Mouse (Mus musculus) E14TG2a.4 (cell line): ENCODE measurements at regions not wholly inside any gene's neighbourhood (a gene's known extent, or its start where the extent isn't known, plus 50 kb on each side); places are given as distances from the start of the nearest gene placed in this dataset.

Source experiments
- H3K27me3 ChIP-seq: 2 replicates; pipeline ENCODE4 v1.6.1; 2014; ENCODE audit warnings: low read length, control low read depth; ENCODE audit not compliant: insufficient read depth
- H3K36me3 ChIP-seq: 2 replicates; pipeline ENCODE4 v1.6.1; 2014; ENCODE audit warnings: low read length, control low read depth; ENCODE audit not compliant: insufficient read depth
- H3K4me1 ChIP-seq: replicated peaks from 2 replicates; pipeline ENCODE4 v1.6.1; 2014; ENCODE audit warnings: low read depth, low read length, control low read depth
- H3K4me3 ChIP-seq: replicated peaks from 2 replicates; pipeline ENCODE4 v1.5.1; 2014; ENCODE audit warnings: mild to moderate bottlenecking, low read length
- H3K9me3 ChIP-seq: 2 replicates; pipeline ENCODE4 v1.6.1; 2014; ENCODE audit warnings: low read length, control low read depth
- CTCF ChIP-seq: conservative IDR thresholded peaks from 2 replicates; pipeline ENCODE4 v1.5.1; 2014; ENCODE audit warnings: low read length
- NANOG ChIP-seq: IDR thresholded peaks from 2 replicates; pipeline ENCODE4 v1.6.1; 2014; ENCODE audit warnings: borderline replicate concordance, low read length, mixed read lengths
- POU5F1 ChIP-seq: IDR thresholded peaks from 2 replicates; pipeline ENCODE4 v1.6.1; 2014; ENCODE audit warnings: low read length, borderline replicate concordance

- H3K4me1 ChIP-seq, result peaks cover 29% of the 10 kb centered on the region
- H3K27me3 ChIP-seq, result peaks cover 36% of the 10 kb centered on the region
- H3K9me3 ChIP-seq, result no peaks in the 10 kb centered on the region
- no peaks in the 10 kb centered on the region for H3K36me3 ChIP-seq
- no peak overlapping the region for H3K4me3 ChIP-seq
- TF ChIP-seq POU5F1 (no peak), CTCF (no peak), NANOG (no peak)
Measured at GRCm38 (mm10) chr4:125917210-125917609, 107.1 kb upstream of the Csf3r start.

GRCm38 (mm10) chr4:125921550-125922316, 102.6 kb upstream of the Csf3r start:
- no peak for TF ChIP-seq POU5F1
- TF ChIP-seq NANOG, result no peak
- peak; percentile 70 for TF ChIP-seq CTCF
- H3K9me3 ChIP-seq, result no peaks in the 10 kb centered on the region
- H3K4me1 ChIP-seq, result peaks cover 34% of the 10 kb centered on the region
- H3K36me3 ChIP-seq, result no peaks in the 10 kb centered on the region
- peak overlapping the region; percentile 56 for H3K4me3 ChIP-seq
- H3K27me3 ChIP-seq, result peaks cover 43% of the 10 kb centered on the region

GRCm38 (mm10) chr4:125922317-125922878, 102.0 kb upstream of the Csf3r start:
- H3K27me3 ChIP-seq, result peaks cover 43% of the 10 kb centered on the region
- H3K4me1 ChIP-seq, result peaks cover 34% of the 10 kb centered on the region
- no peaks in the 10 kb centered on the region for H3K36me3 ChIP-seq
- peak overlapping the region; percentile 56 for H3K4me3 ChIP-seq
- H3K9me3 ChIP-seq, result no peaks in the 10 kb centered on the region
- no peak for TF ChIP-seq POU5F1
- TF ChIP-seq CTCF, result no peak
- no peak for TF ChIP-seq NANOG

- H3K27me3 ChIP-seq, result peaks cover 47% of the 10 kb centered on the region
- TF ChIP-seq POU5F1, result no peak
- TF ChIP-seq NANOG, result no peak
- no peak for TF ChIP-seq CTCF
- H3K9me3 ChIP-seq, result no peaks in the 10 kb centered on the region
- H3K36me3 ChIP-seq, result no peaks in the 10 kb centered on the region
- peaks cover 34% of the 10 kb centered on the region for H3K4me1 ChIP-seq
- H3K4me3 ChIP-seq, result no peak overlapping the region
Measured at GRCm38 (mm10) chr4:125923225-125923624, 101.1 kb upstream of the Csf3r start.

DNA sequence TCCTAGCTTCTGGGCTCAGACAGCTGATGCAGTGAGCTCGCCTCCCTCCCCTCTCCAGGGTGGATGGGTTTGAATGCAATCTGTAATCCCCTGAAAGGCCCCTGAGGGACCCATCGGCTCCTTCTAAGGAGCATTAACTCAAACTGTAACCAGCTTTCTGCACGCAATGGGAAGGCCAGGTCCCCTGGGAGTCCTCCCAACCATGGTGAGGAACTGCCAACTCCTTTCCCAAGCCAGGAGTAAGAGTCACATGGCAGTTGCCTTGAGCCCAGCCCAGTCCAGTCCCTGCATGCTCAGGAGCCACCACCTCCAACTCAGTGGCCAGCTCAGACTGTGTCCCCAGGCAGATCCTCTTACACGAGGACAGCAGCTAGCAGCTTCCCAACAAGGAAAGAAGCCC, 96.2 kb upstream of the Csf3r start:
- Histone ChIP-seq H3K9me3 (no peaks in the 10 kb centered on the region), H3K27me3 (peaks cover 61% of the 10 kb centered on the region), H3K36me3 (no peaks in the 10 kb centered on the region), H3K4me3 (no peak overlapping the region), H3K4me1 (peaks cover 55% of the 10 kb centered on the region)
- no peak for TF ChIP-seq POU5F1

DNA sequence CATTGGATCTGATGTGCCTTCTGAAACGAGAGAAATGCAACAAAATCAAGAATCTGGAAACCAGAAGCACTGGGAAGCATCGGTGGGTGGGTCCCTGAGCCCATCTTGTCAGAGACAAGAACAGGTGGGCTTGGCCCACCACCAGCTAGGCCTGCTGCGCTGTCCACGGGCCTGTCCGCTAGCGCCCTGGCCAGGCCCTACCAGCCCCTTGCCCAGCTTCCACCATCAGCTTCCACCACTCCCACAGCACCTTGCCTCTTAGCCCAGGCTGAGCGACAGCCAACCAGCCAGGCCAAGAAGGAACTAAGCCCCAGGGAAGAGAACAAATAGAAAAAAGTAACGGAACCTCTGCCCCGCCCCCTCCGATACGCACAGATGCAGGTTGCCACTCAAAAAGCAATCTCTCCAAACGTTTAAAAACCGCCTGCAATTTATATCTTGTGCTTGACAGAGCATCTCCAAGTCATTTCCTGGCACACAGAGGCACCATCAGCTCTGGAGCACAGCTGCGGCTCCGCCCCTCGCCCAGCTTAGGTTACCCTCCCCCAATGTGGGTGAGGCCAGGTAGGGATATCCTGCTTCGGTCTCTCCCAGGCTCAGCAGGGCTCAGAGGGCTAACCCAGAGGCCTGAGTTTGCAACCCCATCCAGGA, 95.1 kb upstream of the Csf3r start:
- peak overlapping the region; percentile 54 for H3K4me3 ChIP-seq
- no peaks in the 10 kb centered on the region for H3K9me3 ChIP-seq
- H3K4me1 ChIP-seq, result peaks cover 58% of the 10 kb centered on the region
- peaks cover 59% of the 10 kb centered on the region for H3K27me3 ChIP-seq
- no peak for TF ChIP-seq POU5F1
- TF ChIP-seq NANOG, result no peak
- TF ChIP-seq CTCF, result no peak
- H3K36me3 ChIP-seq, result no peaks in the 10 kb centered on the region

DNA sequence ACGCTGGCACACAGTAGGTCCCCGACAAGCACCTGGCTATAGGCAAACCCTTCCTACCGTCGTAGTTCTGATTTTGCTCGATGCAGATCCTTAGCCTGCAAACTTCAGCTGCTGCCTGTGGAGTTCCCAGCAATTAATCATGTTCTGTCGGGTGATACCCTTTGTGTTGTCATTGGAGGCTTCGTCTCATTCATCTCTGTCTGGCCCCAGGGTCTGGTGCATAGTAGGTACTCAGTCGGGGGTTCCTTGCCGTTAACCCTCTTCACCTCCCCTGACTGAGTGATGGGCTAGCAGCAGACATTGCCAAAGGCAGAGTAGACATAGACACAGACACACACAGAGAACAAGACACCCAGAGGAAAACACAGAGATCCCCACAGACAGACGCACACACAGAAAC, 93.6 kb upstream of the Csf3r start:
- no peak for TF ChIP-seq NANOG
- no peak for TF ChIP-seq CTCF
- TF ChIP-seq POU5F1, result no peak
- Histone ChIP-seq H3K4me1 (peaks cover 61% of the 10 kb centered on the region), H3K27me3 (peaks cover 54% of the 10 kb centered on the region), H3K9me3 (no peaks in the 10 kb centered on the region), H3K4me3 (no peak overlapping the region), H3K36me3 (no peaks in the 10 kb centered on the region)

DNA sequence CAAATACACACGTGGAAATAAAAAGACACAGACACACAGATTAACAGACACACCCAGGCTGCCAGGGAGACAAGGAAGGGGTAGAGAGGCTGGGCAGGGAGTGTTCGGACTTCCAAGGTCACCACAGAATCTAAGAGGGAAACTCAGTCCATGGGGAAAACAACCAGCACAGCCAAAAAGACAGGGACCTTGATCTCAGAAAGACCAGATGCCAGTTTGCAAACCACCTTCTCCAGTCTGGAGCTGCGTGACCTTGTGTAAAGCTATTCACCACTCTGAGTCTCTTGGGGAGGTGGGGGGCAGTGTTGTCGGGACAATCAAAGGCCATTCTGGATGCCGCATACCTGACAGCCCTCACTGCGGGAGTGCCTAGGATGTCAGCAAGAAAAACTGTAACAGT, 93.0 kb upstream of the Csf3r start:
- H3K4me3 ChIP-seq, result no peak overlapping the region
- TF ChIP-seq POU5F1, result no peak
- no peak for TF ChIP-seq NANOG
- TF ChIP-seq CTCF, result no peak
- H3K9me3 ChIP-seq, result no peaks in the 10 kb centered on the region
- peaks cover 66% of the 10 kb centered on the region for H3K4me1 ChIP-seq
- peaks cover 54% of the 10 kb centered on the region for H3K27me3 ChIP-seq
- no peaks in the 10 kb centered on the region for H3K36me3 ChIP-seq
